23 mouse cellular contexts compared by ENCODE assay signal in the genomic region with DNA sequence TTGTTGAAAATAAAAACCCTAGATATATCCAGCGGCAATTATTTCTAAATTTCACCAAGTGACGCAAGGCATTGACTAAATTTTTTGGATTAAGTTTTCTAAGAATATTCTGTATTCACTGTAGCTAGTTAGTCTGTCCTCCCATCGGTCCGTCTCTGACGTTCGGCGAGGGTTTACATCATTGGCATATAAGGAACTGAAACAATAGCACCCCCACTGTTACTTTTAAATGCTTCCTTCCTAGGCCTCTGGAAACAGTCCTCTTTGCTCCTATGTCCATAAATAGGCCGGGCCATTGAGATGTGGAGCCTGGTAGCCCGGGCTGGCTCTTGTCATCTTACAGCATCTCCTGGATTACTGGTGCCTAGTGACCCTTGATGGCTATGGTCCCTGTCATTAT. TPM values are rescaled to one million over a fixed set of nuclear protein-coding genes. Genes with fewer than 3 reads are reported as not detected.
"Had no signal": no experiment of that assay in that cellular context is flagged by ENCODE, and none has a peak within 500 bp of the region (broad histone marks: within the 10 kb centered on the region; RNA-seq: fewer than 3 reads in every experiment).

No protein-coding gene starts in this region.

- H3K27ac ChIP-seq: kidney, postnatal 0 days; layer of hippocampus, adult 2 months; limb, embryonic 13.5 days; liver, embryonic 12.5 days; liver, embryonic 15.5 days; lung, embryonic 15.5 days; macrophage; neural tube, embryonic 12.5 days; stomach, embryonic 15.5 days had no signal

- H3K4me1 ChIP-seq: lung, embryonic 15.5 days had no signal

- H3K9ac ChIP-seq: limb, embryonic 13.5 days; liver, embryonic 12.5 days; liver, embryonic 15.5 days; lung, embryonic 15.5 days; neural tube, embryonic 12.5 days; stomach, embryonic 15.5 days had no signal

- DNase-seq: kidney, adult 2 months; kidney, postnatal 25 days; layer of hippocampus, adult 9-11 months; liver; lung, adult 18-20 months; lung, postnatal 14 days; midbrain, embryonic 14.5 days; right cerebral cortex, postnatal 14 days; right cerebral cortex, postnatal 4 days; thymus, postnatal 4 days had no signal

- ATAC-seq: intestine, postnatal 0 days; liver, embryonic 12.5 days had no signal

- H3K36me3 ChIP-seq: lung, embryonic 15.5 days; stomach, embryonic 15.5 days had no signal

- H3K27me3 ChIP-seq: limb, embryonic 13.5 days; liver, embryonic 12.5 days; liver, embryonic 15.5 days; lung, embryonic 15.5 days; neural tube, embryonic 12.5 days; stomach, embryonic 15.5 days had no signal

- H3K9me3 ChIP-seq: limb, embryonic 10.5 days; limb, embryonic 13.5 days; liver, embryonic 12.5 days; liver, embryonic 15.5 days; lung, embryonic 15.5 days; neural tube, embryonic 12.5 days; stomach, embryonic 15.5 days had no signal

- H3K4me3 ChIP-seq: layer of hippocampus, adult 2 months; limb, embryonic 10.5 days; limb, embryonic 13.5 days; liver, embryonic 12.5 days; liver, embryonic 15.5 days; lung, embryonic 15.5 days; myocyte; neural tube, embryonic 12.5 days; stomach, embryonic 15.5 days had no signal

- H3K4me2 ChIP-seq: limb, embryonic 13.5 days; liver, embryonic 12.5 days; liver, embryonic 15.5 days; lung, embryonic 15.5 days; midbrain, embryonic 11.5 days; neural tube, embryonic 12.5 days; stomach, embryonic 15.5 days had no signal

RNA-seq across cellular contexts. Expression of gene Kit, which starts 29.5 kb away (rescaled TPM):
- polyA plus RNA-seq: myocyte had no signal
